Mouse (Mus musculus): ENCODE results near the gene Vmn1r62.
"Not testable (repeated sequence)": the region's sequence is repeated elsewhere in the genome, so short reads cannot be mapped to it uniquely, and the experiment has no call there.

The Vmn1r62 gene

GRCm38 (mm10) chr7:5673331-5673730, at the start of gene Vmn1r62:
Vmn1r62 (plus strand) TSS chr7:5673631.
- not testable (repeated sequence) for DNase-seq (ENCODE audit: low read depth)
